Mouse (Mus musculus): ENCODE measurements around the gene Ascl1. TPM values are rescaled to one million over a fixed set of nuclear protein-coding genes. Genes with fewer than 3 reads are reported as not detected.

Gene Ascl1
- not detected for total RNA-seq (2021)
- long read RNA-seq, experiment 1 = 0 reads
- long read RNA-seq, experiment 2 = 0 reads

- no peak for DNase-seq (ENCODE audit: low spot score)
These were observed at the start of gene Ascl1 for GRCm38 (mm10) chr10:87493576-87493975. Gene Ascl1, minus strand, starts transcription at chr10:87493660.

- no peak for DNase-seq (ENCODE audit: low spot score)
These were observed 40.7 kb upstream of the Ascl1 start for GRCm38 (mm10) chr10:87534172-87534571.

- DNase-seq (ENCODE audit: low spot score) = no peak
These were observed 28.2 kb upstream of the Ascl1 start, which contains the start of gene Pah for GRCm38 (mm10) chr10:87521646-87522045. Gene Pah, plus strand, starts transcription at chr10:87521795.

- no peak for DNase-seq (ENCODE audit: low spot score)
These were observed 27.1 kb upstream of the Ascl1 start for GRCm38 (mm10) chr10:87520401-87521116.

- no peak for DNase-seq (ENCODE audit: low spot score)
These were observed 25.1 kb upstream of the Ascl1 start for GRCm38 (mm10) chr10:87518585-87518984.

GRCm38 (mm10) chr10:87513052-87513451 lies 19.6 kb upstream of the Ascl1 start:
- no peak for DNase-seq (ENCODE audit: low spot score)

- DNase-seq (ENCODE audit: low spot score) = no peak
These were observed 15.1 kb upstream of the Ascl1 start for GRCm38 (mm10) chr10:87508581-87508980.

GRCm38 (mm10) chr10:87503946-87504345 lies 10.5 kb upstream of the Ascl1 start:
- peak; percentile 23 for DNase-seq (ENCODE audit: low spot score)

GRCm38 (mm10) chr10:87502283-87502682 lies 8.8 kb upstream of the Ascl1 start:
- DNase-seq (ENCODE audit: low spot score) = no peak

- DNase-seq (ENCODE audit: low spot score) = no peak
These were observed 8.2 kb upstream of the Ascl1 start for GRCm38 (mm10) chr10:87501659-87502042.

GRCm38 (mm10) chr10:87500926-87501658 lies 7.6 kb upstream of the Ascl1 start:
- DNase-seq (ENCODE audit: low spot score) = no peak

- no peak for DNase-seq (ENCODE audit: low spot score)
These were observed 3.6 kb upstream of the Ascl1 start for GRCm38 (mm10) chr10:87497056-87497455.

GRCm38 (mm10) chr10:87494596-87494995 lies 1.1 kb upstream of the Ascl1 start:
- peak; percentile 27 for DNase-seq (ENCODE audit: low spot score)

GRCm38 (mm10) chr10:87494176-87494575 lies 716 bp upstream of the Ascl1 start:
- DNase-seq (ENCODE audit: low spot score) = no peak

GRCm38 (mm10) chr10:87492661-87493551 lies 554 bp downstream of the Ascl1 start:
- DNase-seq (ENCODE audit: low spot score) = peak; percentile 17

GRCm38 (mm10) chr10:87492332-87492660 lies 1.2 kb downstream of the Ascl1 start:
- no peak for DNase-seq (ENCODE audit: low spot score)

- DNase-seq (ENCODE audit: low spot score) = no peak
These were observed 1.9 kb downstream of the Ascl1 start for GRCm38 (mm10) chr10:87491485-87492040.

GRCm38 (mm10) chr10:87490328-87490727 lies 3.1 kb downstream of the Ascl1 start:
- DNase-seq (ENCODE audit: low spot score) = no peak

GRCm38 (mm10) chr10:87489246-87490009 lies 4.0 kb downstream of the Ascl1 start:
- DNase-seq (ENCODE audit: low spot score) = no peak

GRCm38 (mm10) chr10:87488429-87489145 lies 4.9 kb downstream of the Ascl1 start:
- no peak for DNase-seq (ENCODE audit: low spot score)

Measured in gastrocnemius, adult 18-20 months (tissue).